Mouse (Mus musculus): ENCODE measurements at regions not wholly inside any gene's neighbourhood (a gene's known extent, or its start where the extent isn't known, plus 50 kb on each side); places are given as distances from the start of the nearest gene placed in this dataset.
A peak's percentile ranks its signal among the peaks of the same experiment; 100 is the strongest.

- 86% methylated on average over 16 of the region's 16 CpGs for WGBS
- DNase-seq (ENCODE audit: low spot score) (no peak), ATAC-seq (replicated peaks; ENCODE audit: low FRiP score) (no peak)
- Histone ChIP-seq H3K27me3 (ENCODE audit: control insufficient read depth, insufficient read depth, low read length) (no peaks in the 10 kb centered on the region), H3K4me2 (ENCODE audit: low read depth, low read length, severe bottlenecking) (no peak overlapping the region), H3K9ac (ENCODE audit: low read length) (no peak overlapping the region), H3K9me3 (ENCODE audit: control insufficient read depth, low read length) (no peaks in the 10 kb centered on the region), H3K4me3 (ENCODE audit: low read depth, low read length) (no peak overlapping the region), H3K4me1 (replicated peaks; ENCODE audit: control insufficient read depth, insufficient read depth, low read length) (no peaks in the 10 kb centered on the region), H3K27ac (ENCODE audit: low read depth, low read length) (no peak overlapping the region), H3K36me3 (ENCODE audit: control insufficient read depth, insufficient read depth, low read length) (no peaks in the 10 kb centered on the region)
Observed at GRCm38 (mm10) chr17:62384053-62384452, 497.1 kb downstream of the Efna5 start.

GRCm38 (mm10) chr17:62378868-62379417, 502.2 kb downstream of the Efna5 start:
- Histone ChIP-seq H3K27ac (ENCODE audit: low read depth, low read length) (no peak overlapping the region), H3K4me2 (ENCODE audit: low read depth, low read length, severe bottlenecking) (no peak overlapping the region), H3K27me3 (ENCODE audit: control insufficient read depth, insufficient read depth, low read length) (no peaks in the 10 kb centered on the region), H3K36me3 (ENCODE audit: control insufficient read depth, insufficient read depth, low read length) (no peaks in the 10 kb centered on the region), H3K4me3 (ENCODE audit: low read depth, low read length) (no peak overlapping the region), H3K4me1 (replicated peaks; ENCODE audit: control insufficient read depth, insufficient read depth, low read length) (no peaks in the 10 kb centered on the region), H3K9ac (ENCODE audit: low read length) (no peak overlapping the region), H3K9me3 (ENCODE audit: control insufficient read depth, low read length) (no peaks in the 10 kb centered on the region)
- DNase-seq (ENCODE audit: low spot score) (no peak), ATAC-seq (replicated peaks; ENCODE audit: low FRiP score) (no peak)
- 89% methylated on average over 8 of the region's 8 CpGs for WGBS

DNA sequence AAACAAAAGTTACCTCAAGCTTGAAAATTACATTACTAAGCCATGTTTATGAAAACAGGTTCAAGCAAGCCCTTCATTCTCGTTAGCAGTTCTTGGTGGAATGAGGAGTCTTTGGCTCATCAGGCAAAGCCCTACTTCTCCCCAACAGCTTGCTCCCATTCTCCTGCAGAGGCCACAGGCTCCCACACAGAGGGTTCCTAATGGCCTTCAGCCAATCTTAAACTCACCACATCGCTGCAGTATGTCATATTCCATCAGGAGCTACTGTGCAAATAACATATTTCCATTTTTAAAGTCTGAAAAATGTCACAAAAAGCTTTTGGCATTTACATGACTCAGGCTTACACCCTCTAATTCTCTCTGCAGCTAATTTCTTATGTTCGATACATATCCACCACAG, 512.0 kb downstream of the Efna5 start:
- no peaks in the 10 kb centered on the region for H3K36me3 ChIP-seq (ENCODE audit: control insufficient read depth, insufficient read depth, low read length)
- no peaks in the 10 kb centered on the region for H3K9me3 ChIP-seq (ENCODE audit: control insufficient read depth, low read length)
- H3K9ac ChIP-seq (ENCODE audit: low read length) = no peak overlapping the region
- no peak overlapping the region for H3K4me2 ChIP-seq (ENCODE audit: low read depth, low read length, severe bottlenecking)
- ATAC-seq (replicated peaks; ENCODE audit: low FRiP score) = no peak
- H3K27me3 ChIP-seq (ENCODE audit: control insufficient read depth, insufficient read depth, low read length) = no peaks in the 10 kb centered on the region
- H3K27ac ChIP-seq (ENCODE audit: low read depth, low read length) = no peak overlapping the region
- WGBS = 88% methylated on average over 3 of the region's 3 CpGs
- H3K4me1 ChIP-seq (replicated peaks; ENCODE audit: control insufficient read depth, insufficient read depth, low read length) = no peaks in the 10 kb centered on the region
- no peak overlapping the region for H3K4me3 ChIP-seq (ENCODE audit: low read depth, low read length)
- no peak for DNase-seq (ENCODE audit: low spot score)

GRCm38 (mm10) chr17:62367937-62368336, 513.2 kb downstream of the Efna5 start:
- DNase-seq (ENCODE audit: low spot score) = no peak
- Histone ChIP-seq H3K9me3 (ENCODE audit: control insufficient read depth, low read length) (no peaks in the 10 kb centered on the region), H3K4me2 (ENCODE audit: low read depth, low read length, severe bottlenecking) (no peak overlapping the region), H3K4me3 (ENCODE audit: low read depth, low read length) (no peak overlapping the region), H3K36me3 (ENCODE audit: control insufficient read depth, insufficient read depth, low read length) (no peaks in the 10 kb centered on the region), H3K9ac (ENCODE audit: low read length) (no peak overlapping the region), H3K27ac (ENCODE audit: low read depth, low read length) (no peak overlapping the region), H3K27me3 (ENCODE audit: control insufficient read depth, insufficient read depth, low read length) (no peaks in the 10 kb centered on the region), H3K4me1 (replicated peaks; ENCODE audit: control insufficient read depth, insufficient read depth, low read length) (no peaks in the 10 kb centered on the region)
- 78% methylated on average over 4 of the region's 4 CpGs for WGBS
- ATAC-seq (replicated peaks; ENCODE audit: low FRiP score) = no peak

- Histone ChIP-seq H3K4me2 (ENCODE audit: low read depth, low read length, severe bottlenecking) (no peak overlapping the region), H3K9me3 (ENCODE audit: control insufficient read depth, low read length) (no peaks in the 10 kb centered on the region), H3K27ac (ENCODE audit: low read depth, low read length) (no peak overlapping the region), H3K36me3 (ENCODE audit: control insufficient read depth, insufficient read depth, low read length) (no peaks in the 10 kb centered on the region), H3K27me3 (ENCODE audit: control insufficient read depth, insufficient read depth, low read length) (no peaks in the 10 kb centered on the region), H3K9ac (ENCODE audit: low read length) (no peak overlapping the region), H3K4me1 (replicated peaks; ENCODE audit: control insufficient read depth, insufficient read depth, low read length) (no peaks in the 10 kb centered on the region), H3K4me3 (ENCODE audit: low read depth, low read length) (no peak overlapping the region)
- ATAC-seq (replicated peaks; ENCODE audit: low FRiP score) = no peak
- DNase-seq (ENCODE audit: low spot score) = no peak
Observed at GRCm38 (mm10) chr17:62358323-62358722, 522.8 kb downstream of the Efna5 start.

- H3K4me3 ChIP-seq (ENCODE audit: low read depth, low read length) = no peak overlapping the region
- no peaks in the 10 kb centered on the region for H3K27me3 ChIP-seq (ENCODE audit: control insufficient read depth, insufficient read depth, low read length)
- no peak overlapping the region for H3K27ac ChIP-seq (ENCODE audit: low read depth, low read length)
- WGBS = 57% methylated on average over 10 of the region's 10 CpGs
- DNase-seq (ENCODE audit: low spot score) = no peak
- H3K9ac ChIP-seq (ENCODE audit: low read length) = no peak overlapping the region
- H3K4me2 ChIP-seq (ENCODE audit: low read depth, low read length, severe bottlenecking) = no peak overlapping the region
- no peaks in the 10 kb centered on the region for H3K9me3 ChIP-seq (ENCODE audit: control insufficient read depth, low read length)
- no peaks in the 10 kb centered on the region for H3K36me3 ChIP-seq (ENCODE audit: control insufficient read depth, insufficient read depth, low read length)
- H3K4me1 ChIP-seq (replicated peaks; ENCODE audit: control insufficient read depth, insufficient read depth, low read length) = no peaks in the 10 kb centered on the region
- peak; percentile 70 for ATAC-seq (replicated peaks; ENCODE audit: low FRiP score)
Observed at GRCm38 (mm10) chr17:62337890-62338557, 543.1 kb downstream of the Efna5 start.

- DNase-seq (ENCODE audit: low spot score) (no peak), ATAC-seq (replicated peaks; ENCODE audit: low FRiP score) (no peak)
- H3K4me2 ChIP-seq (ENCODE audit: low read depth, low read length, severe bottlenecking) = no peak overlapping the region
- H3K9ac ChIP-seq (ENCODE audit: low read length) = no peak overlapping the region
- no peaks in the 10 kb centered on the region for H3K4me1 ChIP-seq (replicated peaks; ENCODE audit: control insufficient read depth, insufficient read depth, low read length)
- no peak overlapping the region for H3K4me3 ChIP-seq (ENCODE audit: low read depth, low read length)
- no peak overlapping the region for H3K27ac ChIP-seq (ENCODE audit: low read depth, low read length)
- WGBS = 92% methylated on average over 4 of the region's 4 CpGs
- H3K36me3 ChIP-seq (ENCODE audit: control insufficient read depth, insufficient read depth, low read length) = no peaks in the 10 kb centered on the region
- H3K9me3 ChIP-seq (ENCODE audit: control insufficient read depth, low read length) = no peaks in the 10 kb centered on the region
- no peaks in the 10 kb centered on the region for H3K27me3 ChIP-seq (ENCODE audit: control insufficient read depth, insufficient read depth, low read length)
Observed at GRCm38 (mm10) chr17:62330226-62330625, 550.9 kb downstream of the Efna5 start.

DNA sequence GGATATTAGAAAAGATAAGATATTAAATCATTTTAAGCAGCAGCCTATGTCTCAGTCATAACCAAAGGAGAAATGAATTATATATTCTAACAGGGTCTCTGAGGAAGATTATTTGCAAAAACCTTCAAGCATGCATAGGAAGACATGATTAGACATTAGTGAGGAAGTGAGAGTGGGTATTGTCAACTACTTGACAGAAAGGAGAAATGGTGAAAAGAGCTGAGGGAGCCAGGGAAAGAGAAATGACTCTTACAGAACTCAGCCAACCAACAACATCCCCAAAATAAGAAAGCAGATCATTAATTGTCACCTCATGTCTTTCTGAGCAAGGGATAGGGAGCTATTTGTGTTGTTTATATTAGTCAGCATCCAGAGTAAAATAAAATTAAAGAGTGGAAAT, 554.3 kb downstream of the Efna5 start:
- H3K27me3 ChIP-seq (ENCODE audit: control insufficient read depth, insufficient read depth, low read length) = no peaks in the 10 kb centered on the region
- ATAC-seq (replicated peaks; ENCODE audit: low FRiP score) = no peak
- H3K36me3 ChIP-seq (ENCODE audit: control insufficient read depth, insufficient read depth, low read length) = no peaks in the 10 kb centered on the region
- no peak for DNase-seq (ENCODE audit: low spot score)
- H3K9me3 ChIP-seq (ENCODE audit: control insufficient read depth, low read length) = no peaks in the 10 kb centered on the region
- no peak overlapping the region for H3K4me3 ChIP-seq (ENCODE audit: low read depth, low read length)
- H3K9ac ChIP-seq (ENCODE audit: low read length) = no peak overlapping the region
- no peak overlapping the region for H3K27ac ChIP-seq (ENCODE audit: low read depth, low read length)
- H3K4me1 ChIP-seq (replicated peaks; ENCODE audit: control insufficient read depth, insufficient read depth, low read length) = no peaks in the 10 kb centered on the region
- H3K4me2 ChIP-seq (ENCODE audit: low read depth, low read length, severe bottlenecking) = no peak overlapping the region

DNA sequence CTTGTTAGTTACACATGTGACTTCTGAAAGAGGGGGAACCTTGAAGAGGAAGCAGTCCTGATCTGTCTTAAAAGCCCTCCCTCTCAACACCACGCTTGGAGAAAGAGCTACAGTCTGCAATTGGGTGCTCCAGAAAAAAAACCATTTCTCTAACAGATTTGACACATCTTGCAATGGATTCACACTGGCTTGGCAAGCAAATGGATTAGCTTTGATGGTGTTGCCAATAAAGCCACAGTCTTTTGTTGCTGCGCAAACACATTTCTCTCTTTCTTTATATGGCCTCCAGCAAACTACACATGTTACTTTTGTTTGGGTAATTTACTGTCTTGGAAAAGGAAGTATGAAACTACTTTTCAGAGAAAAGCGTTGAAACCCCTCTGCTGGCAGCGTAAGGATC, 562.1 kb downstream of the Efna5 start:
- Histone ChIP-seq H3K4me1 (replicated peaks; ENCODE audit: control insufficient read depth, insufficient read depth, low read length) (no peaks in the 10 kb centered on the region), H3K9me3 (ENCODE audit: control insufficient read depth, low read length) (no peaks in the 10 kb centered on the region), H3K4me3 (ENCODE audit: low read depth, low read length) (no peak overlapping the region), H3K9ac (ENCODE audit: low read length) (no peak overlapping the region), H3K27me3 (ENCODE audit: control insufficient read depth, insufficient read depth, low read length) (no peaks in the 10 kb centered on the region), H3K27ac (ENCODE audit: low read depth, low read length) (no peak overlapping the region), H3K36me3 (ENCODE audit: control insufficient read depth, insufficient read depth, low read length) (no peaks in the 10 kb centered on the region), H3K4me2 (ENCODE audit: low read depth, low read length, severe bottlenecking) (no peak overlapping the region)
- DNase-seq (ENCODE audit: low spot score) = no peak
- 85% methylated on average over 4 of the region's 4 CpGs for WGBS
- ATAC-seq (replicated peaks; ENCODE audit: low FRiP score) = no peak

All from forebrain, embryonic 11.5 days (tissue).